Mouse (Mus musculus) limb, embryonic 11.5 days (tissue): ENCODE measurements at regions not wholly inside any gene's neighbourhood (a gene's known extent, or its start where the extent isn't known, plus 50 kb on each side); places are given as distances from the start of the nearest gene placed in this dataset.

Source experiments
- ATAC-seq: fragments of 200-750 bp; cut with Nextera tagmentation; 2 replicates; pipeline ENCODE4 v1.8.0; 2017; ENCODE audit warnings: low read depth; ENCODE audit not compliant: insufficient number of reproducible peaks, low FRiP score, low TSS enrichment
- DNase-seq: peaks from one replicate; pipeline ENCODE4 v3.0.0-alpha.2; 2015; ENCODE audit warnings: low spot score
- H3K27ac ChIP-seq: fragments of 300-500 bp; sonication (generic); replicated peaks from 2 replicates; pipeline ENCODE4 v1.5.1; 2014; ENCODE audit warnings: low read depth, mild to moderate bottlenecking, low read length
- H3K27me3 ChIP-seq: fragments of 300-500 bp; sonication (generic); 2 replicates; pipeline ENCODE4 v1.6.1; 2014; ENCODE audit warnings: mild to moderate bottlenecking, low read length, mixed read lengths; ENCODE audit not compliant: control insufficient read depth, insufficient read depth
- H3K36me3 ChIP-seq: fragments of 300-500 bp; sonication (generic); 2 replicates; pipeline ENCODE4 v1.6.1; 2014; ENCODE audit warnings: mild to moderate bottlenecking, low read length, moderate library complexity, mixed read lengths; ENCODE audit not compliant: control insufficient read depth, insufficient read depth
- H3K4me1 ChIP-seq: fragments of 300-500 bp; sonication (generic); 2 replicates; pipeline ENCODE4 v1.6.1; 2014; ENCODE audit warnings: low read length, mixed read lengths; ENCODE audit not compliant: control insufficient read depth, insufficient read depth
- H3K4me2 ChIP-seq: fragments of 300-500 bp; sonication (generic); 2 replicates; pipeline ENCODE4 v1.6.1; 2014; ENCODE audit warnings: low read depth, mild to moderate bottlenecking, moderate library complexity; ENCODE audit not compliant: severe bottlenecking
- H3K4me3 ChIP-seq: fragments of 300-500 bp; sonication (generic); 2 replicates; pipeline ENCODE4 v1.5.1; 2014; ENCODE audit warnings: low read depth, low read length
- H3K9ac ChIP-seq: fragments of 300-500 bp; sonication (generic); 2 replicates; pipeline ENCODE4 v1.6.1; 2014; ENCODE audit warnings: mild to moderate bottlenecking, low read length
- H3K9me3 ChIP-seq: fragments of 300-500 bp; sonication (generic); 2 replicates; pipeline ENCODE4 v1.6.1; 2016; ENCODE audit warnings: low read length; ENCODE audit not compliant: control insufficient read depth
- WGBS: fragments of 180-500 bp; shearing (Covaris S2); extraction: QIAGEN DNeasy Blood & Tissue Kit; methylation state at CpG from one replicate; pipeline ENCODE4 v1.1.7; 2014; 5-methylcytosine and 5-hydroxymethylcytosine counted together

- Histone ChIP-seq H3K36me3 (no peaks in the 10 kb centered on the region), H3K27ac (no peak overlapping the region), H3K9me3 (no peaks in the 10 kb centered on the region), H3K4me3 (no peak overlapping the region), H3K4me2 (no peak overlapping the region), H3K9ac (no peak overlapping the region), H3K27me3 (no peaks in the 10 kb centered on the region), H3K4me1 (no peaks in the 10 kb centered on the region)
- ATAC-seq (no peak), DNase-seq (no peak)
- WGBS: 95% methylated on average over 1 of the region's 1 CpGs
Measured at GRCm38 (mm10) chr11:82668026-82668425, 96.1 kb downstream of the Cct6b start.

- Histone ChIP-seq H3K4me2 (no peak overlapping the region), H3K9me3 (no peaks in the 10 kb centered on the region), H3K4me1 (no peaks in the 10 kb centered on the region), H3K9ac (no peak overlapping the region), H3K27me3 (no peaks in the 10 kb centered on the region), H3K4me3 (no peak overlapping the region), H3K27ac (no peak overlapping the region), H3K36me3 (no peaks in the 10 kb centered on the region)
- DNase-seq: no peak
- WGBS: 97% methylated on average over 1 of the region's 1 CpGs
- ATAC-seq: no peak
Measured at GRCm38 (mm10) chr11:82664076-82664475, 100.0 kb downstream of the Cct6b start.

GRCm38 (mm10) chr11:82662086-82662485 is 102.0 kb downstream of the Cct6b start:
- Histone ChIP-seq H3K4me2 (no peak overlapping the region), H3K36me3 (no peaks in the 10 kb centered on the region), H3K27me3 (no peaks in the 10 kb centered on the region), H3K4me3 (no peak overlapping the region), H3K9me3 (no peaks in the 10 kb centered on the region), H3K4me1 (no peaks in the 10 kb centered on the region), H3K9ac (no peak overlapping the region), H3K27ac (no peak overlapping the region)
- ATAC-seq: no peak
- no peak for DNase-seq
- WGBS: 3% methylated on average over 3 of the region's 3 CpGs

- H3K27ac ChIP-seq: no peak overlapping the region
- no peak overlapping the region for H3K4me2 ChIP-seq
- no peaks in the 10 kb centered on the region for H3K27me3 ChIP-seq
- H3K4me1 ChIP-seq: peaks cover 16% of the 10 kb centered on the region
- no peak for ATAC-seq
- WGBS: 20% methylated on average over 5 of the region's 5 CpGs
- H3K4me3 ChIP-seq: no peak overlapping the region
- no peaks in the 10 kb centered on the region for H3K9me3 ChIP-seq
- H3K9ac ChIP-seq: no peak overlapping the region
- no peaks in the 10 kb centered on the region for H3K36me3 ChIP-seq
- DNase-seq: peak; percentile 50
Measured at GRCm38 (mm10) chr11:82651751-82652150, 112.4 kb downstream of the Cct6b start.

GRCm38 (mm10) chr11:82638513-82638912 is 125.6 kb downstream of the Cct6b start:
- no peaks in the 10 kb centered on the region for H3K27me3 ChIP-seq
- H3K4me3 ChIP-seq: no peak overlapping the region
- no peaks in the 10 kb centered on the region for H3K36me3 ChIP-seq
- H3K27ac ChIP-seq: no peak overlapping the region
- H3K4me2 ChIP-seq: no peak overlapping the region
- H3K9me3 ChIP-seq: no peaks in the 10 kb centered on the region
- no peaks in the 10 kb centered on the region for H3K4me1 ChIP-seq
- DNase-seq: no peak
- 46% methylated on average over 4 of the region's 4 CpGs for WGBS
- ATAC-seq: no peak
- H3K9ac ChIP-seq: no peak overlapping the region

GRCm38 (mm10) chr11:82632191-82632590 is 131.9 kb downstream of the Cct6b start:
- no peak overlapping the region for H3K27ac ChIP-seq
- no peak for ATAC-seq
- no peak for DNase-seq

GRCm38 (mm10) chr11:82631387-82631786 is 132.7 kb downstream of the Cct6b start:
- Histone ChIP-seq H3K4me3 (no peak overlapping the region), H3K27me3 (no peaks in the 10 kb centered on the region), H3K4me1 (no peaks in the 10 kb centered on the region), H3K9ac (no peak overlapping the region), H3K4me2 (no peak overlapping the region), H3K27ac (no peak overlapping the region), H3K9me3 (no peaks in the 10 kb centered on the region), H3K36me3 (no peaks in the 10 kb centered on the region)
- WGBS: 39% methylated on average over 4 of the region's 4 CpGs
- DNase-seq (no peak), ATAC-seq (no peak)

More at GRCm38 (mm10) chr11:82632191-82632590, 131.9 kb downstream of the Cct6b start:
- Histone ChIP-seq H3K36me3 (no peaks in the 10 kb centered on the region), H3K9ac (no peak overlapping the region), H3K4me3 (no peak overlapping the region), H3K4me2 (no peak overlapping the region), H3K27me3 (no peaks in the 10 kb centered on the region), H3K9me3 (no peaks in the 10 kb centered on the region), H3K4me1 (no peaks in the 10 kb centered on the region)
- 92% methylated on average over 1 of the region's 1 CpGs for WGBS

- Histone ChIP-seq H3K4me3 (no peak overlapping the region), H3K4me2 (no peak overlapping the region), H3K9ac (no peak overlapping the region), H3K36me3 (no peaks in the 10 kb centered on the region; the same call in 1 of the 2 replicates), H3K9me3 (no peaks in the 10 kb centered on the region), H3K4me1 (no peaks in the 10 kb centered on the region), H3K27ac (no peak overlapping the region), H3K27me3 (no peaks in the 10 kb centered on the region)
- DNase-seq (no peak), ATAC-seq (no peak)
- WGBS: 50% methylated on average over 7 of the region's 7 CpGs
Measured at GRCm38 (mm10) chr11:82626501-82627111, 137.5 kb downstream of the Cct6b start.

GRCm38 (mm10) chr11:82621061-82621460 is 143.1 kb downstream of the Cct6b start:
- ATAC-seq (no peak), DNase-seq (no peak)
- no peak overlapping the region for H3K9ac ChIP-seq
- no peaks in the 10 kb centered on the region for H3K27me3 ChIP-seq
- no peak overlapping the region for H3K27ac ChIP-seq
- WGBS: 93% methylated on average over 10 of the region's 10 CpGs
- H3K36me3 ChIP-seq: no peaks in the 10 kb centered on the region; the same call in 1 of the 2 replicates
- no peak overlapping the region for H3K4me2 ChIP-seq
- H3K4me1 ChIP-seq: no peaks in the 10 kb centered on the region
- no peak overlapping the region for H3K4me3 ChIP-seq
- no peaks in the 10 kb centered on the region for H3K9me3 ChIP-seq
